Mouse (Mus musculus) retina, postnatal 1 day (tissue): Measurements from ENCODE around the gene Zbtb20.

Experiments
- DNase-seq: peaks from one replicate; pipeline ENCODE4 v3.0.0-alpha.2; 2012

Zbtb20 gene

DNA sequence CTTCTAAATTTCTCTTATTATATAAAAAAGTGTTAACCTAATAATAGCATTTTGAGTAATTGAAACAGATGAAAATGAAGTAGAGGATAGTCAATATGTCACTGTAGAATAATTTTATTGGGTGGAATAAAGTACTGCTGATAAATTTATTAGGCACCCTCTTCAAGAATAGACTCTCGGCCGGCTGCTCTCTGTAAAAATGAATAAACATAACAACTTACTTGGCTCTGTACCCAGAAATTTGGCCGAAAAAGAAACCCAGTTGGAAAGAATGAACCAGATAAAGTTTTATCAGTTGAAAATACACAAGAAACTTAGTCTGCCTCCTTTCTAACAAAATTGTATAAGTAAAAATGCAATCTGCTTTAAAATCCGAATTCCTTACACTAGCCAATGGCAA, 527.2 kb downstream of the Zbtb20 start:
- DNase-seq = no peak

DNA sequence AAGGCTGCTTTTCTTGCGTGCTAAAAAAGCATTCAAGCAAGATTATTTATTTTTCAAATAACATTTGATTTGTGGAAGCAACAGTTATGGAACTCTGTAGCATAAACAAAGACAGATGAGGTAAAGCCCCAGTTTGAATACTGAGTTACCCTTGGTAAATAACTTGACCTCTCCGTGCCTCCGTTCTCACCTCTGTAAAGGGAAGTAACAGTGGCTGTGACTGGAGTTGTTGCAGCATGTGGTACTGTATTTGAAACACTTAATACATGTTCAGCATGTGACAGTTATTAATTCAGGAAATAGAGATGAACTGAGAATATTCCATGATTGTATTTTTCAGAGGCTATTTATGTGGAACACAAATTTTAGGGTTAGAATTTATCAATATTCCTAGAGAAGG, 529.4 kb downstream of the Zbtb20 start:
- no peak for DNase-seq

DNA sequence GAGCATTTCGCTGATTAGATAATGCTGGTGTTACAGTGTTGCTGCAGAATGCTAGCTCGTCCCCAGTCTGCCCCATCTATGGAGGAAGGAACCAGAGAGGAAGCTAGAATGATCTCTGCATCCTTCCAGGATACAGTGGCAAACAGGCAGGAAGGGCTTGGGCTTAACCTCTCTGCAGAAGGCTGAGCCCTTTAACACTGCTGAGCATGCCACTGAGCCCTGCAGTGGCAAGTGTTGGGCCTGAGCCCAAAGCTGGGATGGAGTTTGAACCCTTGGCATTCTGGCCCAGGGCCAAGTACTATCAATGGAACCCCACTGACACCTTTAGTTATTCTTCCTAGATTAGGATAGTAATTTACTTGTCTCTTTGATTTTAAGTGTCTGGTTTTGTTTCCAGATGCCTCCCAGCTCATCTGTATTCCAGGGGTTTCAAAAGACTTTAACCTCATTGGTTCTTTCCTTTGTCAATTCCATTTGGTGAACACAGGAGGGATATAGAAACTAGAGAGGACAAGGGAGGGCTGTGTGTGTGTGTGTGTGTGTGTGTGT, 532.0 kb downstream of the Zbtb20 start:
- peak; percentile 13 for DNase-seq

DNA sequence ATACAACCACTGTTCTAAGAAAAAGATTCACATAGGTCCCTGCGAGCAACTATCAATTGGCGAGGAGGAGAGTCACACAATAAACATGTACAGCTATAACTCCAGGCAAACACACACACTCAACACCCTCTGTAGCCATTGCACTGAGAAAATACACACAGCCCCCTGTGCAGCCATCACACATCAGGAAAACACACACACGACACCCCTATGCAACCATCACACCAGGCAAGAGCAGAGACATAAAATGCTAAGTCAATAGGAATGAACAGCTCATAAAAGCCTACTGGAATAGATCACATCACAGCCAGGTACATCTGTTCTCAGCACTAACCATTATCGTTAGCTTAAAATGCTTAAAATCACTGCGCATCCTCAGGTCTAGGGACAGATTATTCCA, 532.9 kb downstream of the Zbtb20 start:
- no peak for DNase-seq

DNA sequence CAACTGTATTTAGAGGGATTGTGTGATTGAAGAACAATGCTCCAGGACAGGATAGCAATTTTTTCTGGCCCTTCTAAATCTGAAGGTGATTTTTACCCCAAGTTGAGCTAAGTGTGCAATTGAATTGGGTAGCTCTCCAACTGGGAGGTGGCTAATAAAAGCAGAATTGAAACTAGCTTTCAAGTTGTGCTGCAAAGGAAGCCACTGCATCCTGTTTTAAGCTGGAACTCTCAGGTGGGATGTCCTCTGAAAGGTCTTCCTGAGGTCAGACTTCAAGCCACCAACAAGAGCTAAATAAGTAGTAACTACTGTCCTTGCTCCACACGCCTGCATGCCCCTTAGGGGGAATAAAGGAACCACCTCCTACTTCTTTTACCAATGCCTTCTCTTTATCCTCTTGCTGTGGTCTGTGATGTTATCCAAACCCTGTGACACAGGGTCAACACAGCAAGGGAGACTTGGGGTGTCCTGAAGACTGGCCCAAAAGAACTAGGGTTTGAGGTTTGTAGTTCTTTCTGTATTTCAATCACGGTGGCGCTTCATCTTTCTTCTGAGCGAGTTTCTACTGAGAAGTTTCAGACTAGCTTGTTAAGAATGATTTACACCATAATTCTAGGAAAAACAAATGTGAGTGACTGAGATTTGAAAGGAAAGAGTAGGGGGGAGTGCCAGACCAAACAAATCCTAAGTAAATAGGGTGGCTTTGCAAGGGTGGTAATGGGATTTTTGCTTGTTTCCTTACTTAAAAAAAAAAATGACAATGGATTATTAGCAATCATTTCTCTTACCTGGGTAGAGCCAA, 533.6 kb downstream of the Zbtb20 start:
- no peak for DNase-seq

DNA sequence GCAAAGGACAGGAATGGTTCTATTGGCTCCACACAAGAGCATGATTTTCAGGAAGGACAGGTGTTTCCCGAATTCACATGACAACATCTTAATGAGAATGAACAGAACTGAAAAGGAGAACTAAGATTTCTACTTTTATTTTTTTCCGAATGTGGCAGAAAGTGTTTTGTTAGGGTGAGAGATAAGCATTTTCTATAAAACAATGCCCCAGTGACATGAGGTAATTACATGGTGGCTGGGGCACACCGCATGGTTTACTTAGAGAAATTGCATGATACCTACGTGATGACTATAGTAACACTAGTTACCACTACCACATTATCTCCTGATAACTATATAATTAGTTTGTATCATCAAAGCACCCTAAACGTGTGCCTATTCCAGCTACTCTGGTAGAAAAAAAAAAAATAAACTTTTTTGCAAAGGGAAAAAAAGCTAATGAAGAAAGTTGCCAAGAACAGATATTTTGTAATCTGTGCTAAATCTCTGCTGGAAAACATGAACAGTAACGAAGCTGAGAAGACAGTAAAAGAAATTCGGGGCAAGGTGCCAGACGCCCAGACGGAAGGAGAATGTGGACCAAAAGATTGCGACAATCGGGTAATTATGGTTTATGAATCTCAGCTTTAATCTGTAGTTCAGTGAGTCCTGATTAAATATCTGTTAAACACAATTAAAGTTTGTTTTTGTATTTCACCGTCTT, 534.4 kb downstream of the Zbtb20 start:
- no peak for DNase-seq

DNA sequence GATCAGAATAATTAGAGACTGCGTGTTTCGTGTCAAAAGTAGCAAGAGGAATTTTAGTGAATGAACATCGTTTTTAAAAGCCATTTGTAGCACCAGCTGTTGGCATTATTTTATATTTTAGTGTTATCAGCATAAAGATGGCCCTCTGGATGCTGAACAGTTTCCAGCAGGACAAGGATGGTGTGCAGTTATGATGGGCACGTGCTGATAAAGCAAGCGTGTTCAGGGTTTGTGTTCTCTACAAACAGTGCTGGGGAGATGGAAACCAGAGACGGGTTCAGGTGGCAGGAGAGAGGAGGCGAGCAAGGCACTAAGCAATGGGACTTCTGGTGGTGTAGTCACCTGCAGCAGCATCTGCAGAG, 534.9 kb downstream of the Zbtb20 start:
- DNase-seq = no peak

DNA sequence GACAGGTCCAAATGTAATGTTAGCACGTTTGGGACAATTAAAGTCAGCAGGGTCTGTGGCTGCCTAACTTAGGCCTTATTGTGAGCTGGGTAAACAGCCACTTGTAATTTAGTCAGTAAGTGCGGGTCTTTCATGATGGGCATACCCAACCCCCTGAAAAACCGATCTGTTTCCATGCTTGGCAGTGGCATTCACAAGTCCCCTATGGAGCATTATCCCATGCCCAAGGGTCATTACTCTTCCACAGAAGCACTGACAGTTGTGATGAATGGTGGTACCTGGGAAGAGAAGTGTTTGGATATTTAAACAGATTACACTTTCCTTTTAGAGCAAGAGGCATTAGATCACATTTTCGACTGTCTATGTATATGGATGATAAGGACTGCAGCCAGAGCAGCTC, 540.2 kb downstream of the Zbtb20 start:
- DNase-seq = no peak

DNA sequence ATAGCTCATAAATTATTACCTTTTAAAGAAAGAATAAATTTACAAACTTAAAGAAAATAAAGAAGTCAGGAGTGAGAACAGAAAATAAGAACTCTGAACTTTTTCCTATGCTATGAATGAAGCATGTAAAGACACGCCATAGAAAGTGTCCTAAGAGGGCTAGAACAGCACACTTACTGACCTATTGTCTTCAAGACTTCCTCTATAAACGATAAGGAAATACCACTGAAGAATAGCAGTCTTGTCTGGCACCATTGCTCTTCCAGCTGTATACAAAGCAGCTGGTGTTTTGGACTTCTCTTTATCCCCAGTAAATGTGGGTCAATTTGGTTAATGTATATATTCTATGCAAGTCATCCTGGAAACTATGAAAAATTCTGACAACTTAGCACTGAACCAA, 544.2 kb downstream of the Zbtb20 start:
- no peak for DNase-seq

DNA sequence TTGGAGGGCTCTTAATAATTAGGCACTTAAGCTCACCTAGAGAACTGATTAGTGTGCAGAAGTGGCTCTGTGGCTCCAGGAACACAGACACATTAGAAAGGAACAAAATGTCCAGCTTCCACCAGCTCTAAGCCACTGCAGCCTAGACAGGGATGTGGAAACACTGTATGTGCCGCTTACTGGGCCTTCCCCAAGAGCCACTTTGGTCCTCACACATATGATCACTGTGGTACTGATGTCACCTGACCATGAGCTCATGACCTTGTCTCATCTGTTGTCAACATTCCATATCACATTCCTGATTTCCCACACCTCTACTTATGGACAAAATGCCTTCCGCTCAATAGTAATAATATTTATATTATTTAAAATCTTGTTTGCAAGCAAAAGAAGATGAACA, 553.3 kb downstream of the Zbtb20 start:
- no peak for DNase-seq

DNA sequence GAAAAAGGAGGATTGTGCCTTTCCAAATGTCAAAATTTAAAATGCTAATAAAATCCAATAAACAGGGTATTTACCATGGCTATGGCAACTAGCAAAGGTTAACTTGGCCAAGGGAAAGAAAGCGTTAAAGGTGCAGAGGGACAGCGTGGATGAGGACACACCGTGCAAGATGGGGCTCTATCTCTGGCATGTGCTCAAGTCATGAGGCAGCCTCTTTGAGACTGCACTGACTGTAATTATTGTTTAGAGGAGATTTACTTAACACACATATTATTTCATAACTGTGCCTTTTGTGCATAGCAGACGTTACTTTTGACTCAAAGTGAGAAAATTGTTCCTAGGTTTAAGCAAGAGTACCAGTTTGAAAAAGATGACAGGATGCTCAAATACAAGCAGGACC, 554.3 kb downstream of the Zbtb20 start:
- no peak for DNase-seq

DNA sequence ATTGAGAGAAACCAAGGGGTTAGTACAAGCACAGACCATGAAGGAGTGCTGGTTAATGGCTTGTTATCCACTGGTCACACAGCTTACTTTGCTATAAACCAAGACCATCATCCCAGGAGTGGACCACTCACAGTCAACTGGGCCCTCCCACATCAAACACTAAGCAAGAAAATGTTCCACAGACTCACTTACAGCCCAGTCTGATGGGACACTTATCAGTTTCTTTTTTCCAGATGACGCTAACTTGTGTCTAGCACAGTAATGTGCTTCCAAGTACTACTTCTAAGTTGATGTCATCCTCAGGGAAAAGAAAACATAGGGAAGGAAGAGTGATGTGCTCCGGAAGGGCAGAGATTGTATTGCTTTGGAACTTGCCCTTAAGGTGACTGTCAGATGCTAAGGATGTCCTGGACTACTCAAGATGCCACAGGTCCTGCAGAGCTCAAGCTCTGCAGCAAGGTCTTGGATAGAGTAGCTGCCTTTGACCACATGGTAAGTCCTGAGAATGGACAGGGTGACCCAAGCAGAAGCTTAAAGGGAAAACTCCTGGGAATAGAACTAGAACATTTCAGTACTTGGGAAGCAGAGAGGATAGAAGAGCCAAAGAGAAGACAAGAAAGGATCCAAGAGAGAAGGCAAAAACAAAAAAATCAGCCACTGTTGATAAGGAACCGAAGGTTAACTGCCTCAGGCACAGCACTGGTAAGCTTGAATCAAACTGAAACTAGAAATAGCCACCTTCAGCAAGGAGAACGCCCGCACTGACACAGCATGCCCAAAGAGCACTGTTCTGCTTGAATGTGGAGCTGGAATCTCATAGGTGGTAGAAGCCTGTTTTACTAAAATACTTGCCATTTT, 556.1 kb downstream of the Zbtb20 start:
- no peak for DNase-seq

DNA sequence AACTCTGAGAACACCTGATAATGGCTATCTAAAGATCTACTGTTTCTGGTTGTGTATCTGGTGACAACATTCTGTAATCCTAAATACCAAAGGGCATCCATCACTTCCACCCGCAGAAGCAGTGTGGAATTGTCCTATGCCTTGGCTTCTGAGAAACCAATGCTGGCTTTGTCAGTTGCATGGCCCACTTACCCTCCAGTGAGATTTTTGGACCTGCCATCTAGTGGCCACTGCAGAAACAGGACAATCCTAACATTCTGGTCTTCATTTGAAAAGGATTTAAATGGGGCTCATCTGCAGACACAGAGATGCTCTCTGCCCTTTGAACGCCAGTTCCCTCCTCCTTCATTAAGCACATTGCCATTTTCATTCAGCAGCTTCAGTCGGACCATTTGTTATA, 559.3 kb downstream of the Zbtb20 start:
- DNase-seq = peak; percentile 68

DNA sequence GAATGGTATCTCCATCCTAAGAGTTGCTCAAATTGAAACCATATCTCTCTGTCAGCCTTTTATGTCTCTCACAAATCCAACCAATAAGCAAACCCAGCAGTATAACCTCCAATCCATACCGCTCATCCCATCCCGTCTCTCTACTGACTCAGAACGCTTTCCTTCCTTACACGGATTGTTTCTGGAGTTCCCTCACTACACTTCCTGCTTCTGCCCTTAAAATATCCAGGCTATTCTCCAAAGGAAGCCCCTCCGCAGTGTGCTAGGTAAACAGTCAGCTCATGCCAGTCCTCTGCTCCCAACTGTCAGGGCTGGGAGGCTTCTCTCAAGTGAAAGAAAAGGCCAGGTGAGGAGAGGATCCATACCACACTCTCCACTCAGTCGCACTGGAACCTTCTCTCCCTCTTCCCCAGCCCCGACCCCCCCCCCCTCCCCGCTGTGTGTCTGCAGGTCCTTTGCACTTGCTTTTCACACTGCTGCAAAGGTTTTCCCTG, 563.2 kb downstream of the Zbtb20 start:
- DNase-seq = no peak

DNA sequence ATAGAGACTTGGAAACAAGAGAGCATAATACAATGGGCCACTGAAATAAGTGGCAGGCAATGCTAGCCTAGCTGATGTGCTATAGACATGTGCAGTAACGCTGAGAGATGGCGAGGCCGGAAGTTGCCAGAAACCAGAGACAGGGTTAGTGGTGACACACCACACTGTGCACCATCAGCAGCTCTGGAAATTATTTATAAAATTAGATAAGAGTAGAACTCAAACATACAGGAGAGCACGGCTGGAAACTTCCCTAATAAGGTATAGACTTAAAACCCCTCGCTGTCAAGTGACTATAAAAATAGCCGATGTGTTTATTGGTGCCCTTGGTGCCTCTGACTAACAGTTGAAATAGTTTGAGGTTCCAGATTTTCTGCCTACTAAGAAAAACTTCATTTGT, 565.7 kb downstream of the Zbtb20 start:
- DNase-seq = no peak

DNA sequence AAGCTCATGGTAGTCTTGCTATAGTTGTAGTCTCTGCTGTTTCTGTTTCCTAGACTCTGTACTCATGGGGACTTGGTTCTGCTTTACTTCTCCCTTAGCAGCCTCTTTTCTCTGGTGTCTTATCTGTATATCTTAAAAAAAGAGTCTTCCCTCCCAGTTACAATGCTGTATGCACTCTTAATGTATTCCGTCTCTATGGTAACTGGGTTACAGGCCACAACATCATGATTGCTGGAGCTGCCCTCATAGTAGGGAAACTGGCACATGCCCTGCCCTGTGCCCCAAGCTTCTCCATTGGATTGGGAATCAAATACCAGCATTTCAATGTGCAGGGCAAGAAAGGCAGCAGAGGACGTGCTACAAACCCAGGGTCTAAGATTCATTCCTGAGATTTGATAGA, 567.4 kb downstream of the Zbtb20 start:
- DNase-seq = no peak

DNA sequence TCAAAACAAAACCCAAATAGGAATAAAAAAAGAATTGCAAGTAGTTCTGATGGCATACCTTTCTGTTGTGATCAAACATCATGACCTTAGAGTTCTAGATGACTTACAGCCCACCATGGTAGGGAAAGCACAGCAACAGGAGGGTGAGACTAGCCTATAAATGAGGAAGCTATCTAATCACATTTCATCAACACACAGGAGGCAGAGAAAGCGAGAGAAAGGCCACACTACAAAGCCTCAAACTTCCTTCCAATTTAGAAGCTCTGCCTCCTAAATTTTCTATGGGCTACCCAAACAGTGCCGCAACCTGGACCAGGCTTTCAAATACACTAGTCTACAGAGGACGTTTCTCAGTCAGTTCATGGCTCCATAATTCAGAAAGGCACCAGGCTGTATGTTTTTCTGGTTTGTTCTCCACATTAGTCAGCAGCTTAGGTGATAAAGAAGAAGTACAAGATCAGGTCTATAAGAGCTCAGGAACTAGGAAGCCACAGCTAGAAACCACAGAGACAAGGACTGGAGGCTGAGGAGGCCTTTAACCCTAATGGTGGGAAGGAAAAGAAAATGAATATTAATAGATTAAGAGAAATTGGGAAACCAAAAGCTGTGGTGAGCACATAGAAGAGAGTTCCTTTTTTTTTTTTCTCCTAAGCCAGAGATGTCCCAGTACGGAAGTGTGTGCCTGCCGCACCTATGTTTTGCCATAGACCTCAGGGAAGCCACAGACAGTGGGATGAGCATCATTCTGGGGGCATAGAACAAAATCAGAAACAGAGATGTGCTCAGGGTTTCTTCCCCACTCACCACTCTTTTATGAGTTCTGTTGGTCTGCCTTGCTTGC, 572.7 kb downstream of the Zbtb20 start:
- no peak for DNase-seq

DNA sequence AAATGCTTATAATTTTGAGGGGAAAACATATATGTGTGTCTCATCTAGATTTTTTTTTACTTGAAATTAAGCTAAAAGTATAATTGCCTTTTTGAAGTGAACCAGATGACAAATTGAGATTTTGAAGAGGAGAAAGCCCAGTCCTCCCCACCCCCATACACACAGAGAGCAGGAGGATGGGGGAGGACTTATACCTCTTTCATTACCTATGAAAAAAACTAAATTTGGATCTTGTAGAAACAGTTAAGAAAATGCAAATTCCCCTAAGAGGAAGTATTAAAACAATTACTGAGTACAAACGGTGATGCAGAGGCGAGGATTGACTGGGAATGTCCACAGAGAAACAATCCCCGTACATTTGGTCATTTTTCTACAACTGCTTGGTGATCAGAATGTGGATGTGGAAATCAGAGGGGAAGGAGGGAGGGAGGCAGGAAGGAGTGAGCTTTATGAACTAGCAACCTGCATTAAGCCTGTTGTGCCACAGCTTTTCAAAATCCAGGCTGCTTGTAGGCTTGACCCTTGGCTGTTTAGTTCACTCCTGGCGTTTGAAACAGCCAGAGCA, 578.8 kb downstream of the Zbtb20 start:
- DNase-seq = no peak

DNA sequence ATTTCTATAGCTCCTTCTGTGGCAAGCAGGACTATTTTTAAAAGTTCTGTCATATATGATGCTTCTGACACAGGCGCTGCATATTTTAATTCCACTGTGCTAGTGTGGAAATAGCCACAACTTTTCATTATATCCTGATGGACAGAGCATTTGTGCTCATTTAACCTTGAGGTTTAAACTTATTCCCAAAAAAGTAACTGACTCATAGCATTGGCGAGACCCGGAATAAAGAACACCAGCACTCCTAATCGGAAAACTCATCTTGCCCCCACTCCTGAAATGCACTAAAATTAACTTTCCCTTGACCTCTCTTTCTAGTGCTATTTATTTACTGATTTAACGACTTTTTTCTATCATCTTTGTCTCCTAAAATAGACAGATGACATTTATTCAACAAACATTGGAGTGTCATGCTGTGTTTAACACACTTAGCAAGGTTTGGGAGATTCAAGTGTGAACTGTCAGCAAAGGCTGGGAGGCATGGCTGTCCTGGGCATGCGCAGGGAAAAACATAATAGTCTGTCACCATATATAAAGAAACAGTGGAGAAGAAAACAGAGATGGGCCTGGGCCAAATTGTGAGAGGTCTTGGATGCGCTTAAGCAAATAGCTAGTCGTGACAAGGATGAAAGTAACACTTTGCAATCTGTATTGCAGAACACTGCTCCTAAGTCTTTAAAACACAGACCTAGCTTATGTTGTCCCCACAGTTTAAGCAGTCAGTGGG, 580.9 kb downstream of the Zbtb20 start:
- no peak for DNase-seq

DNA sequence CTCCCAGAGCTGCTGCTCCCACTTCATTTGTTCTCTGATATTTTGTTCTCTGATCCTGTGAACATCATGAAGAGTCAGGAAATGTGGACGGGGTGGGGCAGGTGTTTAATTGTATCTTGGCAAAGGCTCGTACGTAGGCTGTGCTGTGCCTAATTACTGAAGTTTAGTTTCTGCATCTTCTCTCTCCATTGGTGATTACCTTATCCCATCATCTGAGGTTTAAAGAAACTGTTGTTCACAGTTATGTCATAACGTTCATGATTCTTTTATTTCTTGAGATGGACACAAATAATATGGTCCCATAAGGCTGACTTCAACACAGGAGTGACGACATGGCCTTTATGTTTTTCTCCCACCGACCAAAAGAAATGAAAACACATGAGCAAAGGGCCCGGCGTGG, 582.1 kb downstream of the Zbtb20 start:
- DNase-seq = no peak

DNA sequence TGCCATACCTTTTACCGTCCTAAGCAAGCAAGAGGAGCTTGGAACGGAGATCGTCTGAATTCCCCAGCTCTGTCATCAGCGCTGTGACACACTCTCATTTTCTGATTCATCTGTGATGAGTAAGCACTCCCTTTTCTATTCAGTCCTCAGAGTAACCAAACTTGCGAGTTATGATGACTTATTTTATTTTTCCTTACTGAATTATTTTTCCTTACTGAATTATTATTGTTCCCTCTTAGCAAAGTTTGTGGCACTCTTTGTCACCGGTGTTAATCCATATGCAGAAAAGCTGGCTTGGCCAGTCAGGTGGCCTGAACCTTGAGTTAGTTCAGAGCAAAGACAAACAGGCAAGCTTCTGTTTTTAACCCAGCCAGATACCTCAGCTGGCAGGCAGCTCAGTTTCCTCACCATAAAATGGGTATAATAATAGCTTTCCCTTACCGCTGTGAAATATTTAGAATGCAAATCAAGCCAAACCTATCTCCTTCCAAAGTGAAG, 583.1 kb downstream of the Zbtb20 start:
- DNase-seq = no peak
